In genomic region chr7:45617042-45617695, GRCm38 (mm10) we compare ENCODE assay signal across 8 mouse cellular contexts. TPM values are rescaled to one million over a fixed set of nuclear protein-coding genes. Genes with fewer than 3 reads are reported as not detected.
A peak's percentile ranks its signal among the peaks of the same experiment; 100 is the strongest.
DNase-seq lines count a peak whose midpoint lies in the region; ATAC-seq and TF ChIP-seq lines count a peak whose summit lies in the region.

TSS of gene Fut1 (plus strand) at chr7:45617289.

- no peak within 1 kb of the TSS; the same call in 1 of the 2 replicates for H3K9ac ChIP-seq in heart, embryonic 13.5 days
- peak within 1 kb of the TSS; percentile 19 for H3K9ac ChIP-seq in ES-Bruce4 (ENCODE audit: low read depth, poor library complexity, severe bottlenecking)
- no peak within 1 kb of the TSS for H3K9ac ChIP-seq in forebrain, embryonic 12.5 days
- H3K9ac ChIP-seq in liver, embryonic 12.5 days: no peak within 1 kb of the TSS

- no peak for TF ChIP-seq POLR2A in ES-Bruce4 (IDR thresholded peaks at IDR 0.05; ENCODE audit: insufficient read depth, low read length)

- H3K27ac ChIP-seq in heart, embryonic 13.5 days (replicated peaks): no peak within 1 kb of the TSS
- H3K27ac ChIP-seq in ES-Bruce4 (ENCODE audit: insufficient read depth, low read length): peak within 1 kb of the TSS; percentile 33
- no peak within 1 kb of the TSS for H3K27ac ChIP-seq in forebrain, embryonic 12.5 days
- no peak within 1 kb of the TSS for H3K27ac ChIP-seq in limb, embryonic 10.5 days
- H3K27ac ChIP-seq in liver, embryonic 12.5 days: no peak within 1 kb of the TSS

- no peak for ATAC-seq in heart, embryonic 13.5 days (ENCODE audit: extremely low read depth, insufficient number of reproducible peaks, low FRiP score, low TSS enrichment)
- ATAC-seq in forebrain, embryonic 12.5 days (ENCODE audit: low FRiP score): no peak
- ATAC-seq in liver, embryonic 12.5 days: no peak

- no peaks in the 10 kb centered on the region for H3K9me3 ChIP-seq in heart, embryonic 13.5 days
- no peaks in the 10 kb centered on the region for H3K9me3 ChIP-seq in ES-Bruce4 (replicated peaks; ENCODE audit: control insufficient read depth, insufficient read depth, low read length, poor library complexity, severe bottlenecking)
- no peaks in the 10 kb centered on the region for H3K9me3 ChIP-seq in forebrain, embryonic 12.5 days
- no peaks in the 10 kb centered on the region for H3K9me3 ChIP-seq in limb, embryonic 10.5 days (replicated peaks)
- no peaks in the 10 kb centered on the region for H3K9me3 ChIP-seq in liver, embryonic 12.5 days (replicated peaks)

- 8% methylated on average over 31 of the region's 31 CpGs for WGBS in heart, embryonic 13.5 days
- WGBS in forebrain, embryonic 12.5 days: 7% methylated on average over 31 of the region's 31 CpGs
- WGBS in limb, embryonic 10.5 days: 5% methylated on average over 31 of the region's 31 CpGs
- 10% methylated on average over 31 of the region's 31 CpGs for WGBS in liver, embryonic 12.5 days (ENCODE audit: insufficient replicate concordance)

- DNase-seq in heart, postnatal 4 days: no peak
- peak; percentile 43 for DNase-seq in limb, embryonic 10.5 days (ENCODE audit: low spot score)
- DNase-seq in layer of hippocampus, postnatal 25 days (ENCODE audit: extremely low spot score in 1 of 2, low spot score in 1 of 2): no peak
- DNase-seq in ovary, adult 18-20 months (ENCODE audit: low spot score): no peak

- H3K4me2 ChIP-seq in heart, embryonic 13.5 days: peak within 1 kb of the TSS; percentile 46
- H3K4me2 ChIP-seq in forebrain, embryonic 12.5 days: no peak within 1 kb of the TSS
- H3K4me2 ChIP-seq in liver, embryonic 12.5 days: no peak within 1 kb of the TSS

- H3K36me3 ChIP-seq in heart, embryonic 13.5 days: no peaks in the 10 kb centered on the region
- H3K36me3 ChIP-seq in ES-Bruce4 (ENCODE audit: control insufficient read depth, insufficient read depth, low read length, poor library complexity, severe bottlenecking): no peaks in the 10 kb centered on the region
- no peaks in the 10 kb centered on the region for H3K36me3 ChIP-seq in forebrain, embryonic 12.5 days (replicated peaks)
- no peaks in the 10 kb centered on the region for H3K36me3 ChIP-seq in limb, embryonic 10.5 days
- no peaks in the 10 kb centered on the region for H3K36me3 ChIP-seq in liver, embryonic 12.5 days

- no peak for TF ChIP-seq CTCF in ES-Bruce4 (IDR thresholded peaks at IDR 0.05; ENCODE audit: low read depth, low read length)

- peak within 1 kb of the TSS; percentile 13 for H3K4me3 ChIP-seq in heart, embryonic 13.5 days
- peak within 1 kb of the TSS; percentile 53 for H3K4me3 ChIP-seq in ES-Bruce4 (ENCODE audit: low read depth, low read length)
- 0 out of 2 replicates have a peak within 1 kb of the TSS, but pooled peaks have one; percentile 2 for H3K4me3 ChIP-seq in forebrain, embryonic 12.5 days (replicated peaks)
- H3K4me3 ChIP-seq in limb, embryonic 10.5 days: peak within 1 kb of the TSS; percentile 25
- no peak within 1 kb of the TSS for H3K4me3 ChIP-seq in liver, embryonic 12.5 days

- H3K27me3 ChIP-seq in heart, embryonic 13.5 days (replicated peaks): peaks cover 58% of the 10 kb centered on the region
- no peaks in the 10 kb centered on the region for H3K27me3 ChIP-seq in ES-Bruce4 (ENCODE audit: control insufficient read depth, insufficient read depth, low read length, poor library complexity, severe bottlenecking)
- H3K27me3 ChIP-seq in forebrain, embryonic 12.5 days: peaks cover 55% of the 10 kb centered on the region
- peaks cover 64% of the 10 kb centered on the region for H3K27me3 ChIP-seq in limb, embryonic 10.5 days (ENCODE audit: low read depth, poor library complexity, severe bottlenecking)
- peaks cover 53% of the 10 kb centered on the region for H3K27me3 ChIP-seq in liver, embryonic 12.5 days (replicated peaks)

- 0 out of 2 replicates have a peak, but pooled peaks have one; percentile 5 for TF ChIP-seq EP300 in ES-Bruce4 (IDR thresholded peaks at IDR 0.05; ENCODE audit: insufficient read depth, low read depth, low read length)

- H3K4me1 ChIP-seq in heart, embryonic 13.5 days: peaks cover 16% of the 10 kb centered on the region
- peaks cover 4% of the 10 kb centered on the region for H3K4me1 ChIP-seq in ES-Bruce4 (ENCODE audit: control insufficient read depth, insufficient read depth, low read length)
- H3K4me1 ChIP-seq in forebrain, embryonic 12.5 days: peaks cover 4% of the 10 kb centered on the region; the same call in 1 of the 2 replicates
- peaks cover 19% of the 10 kb centered on the region for H3K4me1 ChIP-seq in limb, embryonic 10.5 days
- H3K4me1 ChIP-seq in liver, embryonic 12.5 days: no peaks in the 10 kb centered on the region

RNA-seq across cellular contexts. Expression of gene Fut1, which starts in this region (rescaled TPM):
- polyA plus RNA-seq in heart, embryonic 13.5 days (2015; fragmentation: Nextera tagmentation; extraction: Ambion mirVana): not detected in 2 replicates
- not detected for total RNA-seq in heart, postnatal 4 days (2021)
- polyA plus RNA-seq in ES-Bruce4 (2011; ENCODE audit: insufficient read depth, insufficient read length, low read depth, missing spikeins): 3.0 and 3.9 TPM in 2 replicates
- polyA plus RNA-seq in forebrain, embryonic 12.5 days (2016; fragmentation: Nextera tagmentation; extraction: Ambion mirVana): 0.10 and 0.24 TPM in 2 replicates
- not detected in 2 replicates for polyA plus RNA-seq in limb, embryonic 10.5 days (2016; fragmentation: Nextera tagmentation; extraction: Ambion mirVana)
- not detected for total RNA-seq in layer of hippocampus, postnatal 25 days (2021)
- 0.15 TPM in 1 of 2 replicates, not detected in the other for polyA plus RNA-seq in liver, embryonic 12.5 days (2016; fragmentation: Nextera tagmentation; extraction: Ambion mirVana)

Comparison
In these comparisons a context has a peak if more than half of its experiments do, and no peak if none do; other contexts are left out.
1. Peak in DNase-seq and H3K4me3 ChIP-seq in limb, embryonic 10.5 days; RNA of the gene not detected or under 1 TPM.